Mouse (Mus musculus): ENCODE results near the gene Gm7714. TPM values are rescaled to one million over a fixed set of nuclear protein-coding genes. Genes with fewer than 3 reads are reported as not detected.
"Not testable (repeated sequence)": the region's sequence is repeated elsewhere in the genome, so short reads cannot be mapped to it uniquely, and the experiment has no call there.

Gene Gm7714
- total RNA-seq (2021): not detected

DNA sequence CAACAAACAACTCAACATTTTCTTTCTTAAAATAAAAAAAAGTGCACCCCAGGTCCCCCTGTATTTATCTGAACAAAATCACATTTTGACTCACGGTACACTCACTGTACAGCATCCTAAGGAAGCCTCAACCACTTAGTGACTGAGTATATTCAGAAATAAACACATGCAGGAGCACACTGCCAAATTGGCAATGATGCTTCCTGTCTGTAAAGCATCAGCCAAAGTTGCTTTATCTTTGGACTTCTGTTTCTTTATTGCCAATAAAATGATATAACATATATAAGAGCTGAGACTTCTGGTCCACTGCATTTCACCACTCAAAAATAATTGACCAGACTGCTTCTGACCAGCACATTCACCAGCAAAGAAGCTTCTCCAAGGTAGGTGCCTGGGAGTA, at the start of gene Gm7714:
TSS of gene Gm7714 (plus strand) at position 301 of the 400 bp plus-strand sequence.
- intact Hi-C loops (cut with DNase I): no loop called here

DNA sequence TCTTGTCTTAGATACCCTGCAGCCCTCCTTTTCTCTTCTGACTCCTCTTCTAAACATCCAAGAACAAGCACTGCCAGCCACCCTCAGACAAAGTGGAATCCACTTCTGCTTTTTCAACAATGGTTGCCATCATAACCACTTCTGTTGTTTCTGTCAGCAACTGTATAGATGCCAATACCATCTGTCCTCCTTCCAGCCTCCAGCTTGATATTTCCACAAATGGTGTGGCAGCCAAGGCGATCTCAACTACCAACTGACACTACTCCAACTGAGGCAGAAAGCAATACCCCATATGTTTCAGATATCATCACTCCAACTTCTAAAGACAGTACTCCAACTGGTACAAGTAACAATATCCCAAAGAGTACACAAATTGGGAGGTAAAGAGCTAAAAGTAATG, 12.2 kb upstream of the Gm7714 start:
- intact Hi-C loops (cut with DNase I): no loop called here
- DNase-seq (ENCODE audit: low spot score): no peak

More for the DNA sequence above, at the start of gene Gm7714:
- DNase-seq (ENCODE audit: low spot score): no peak

DNA sequence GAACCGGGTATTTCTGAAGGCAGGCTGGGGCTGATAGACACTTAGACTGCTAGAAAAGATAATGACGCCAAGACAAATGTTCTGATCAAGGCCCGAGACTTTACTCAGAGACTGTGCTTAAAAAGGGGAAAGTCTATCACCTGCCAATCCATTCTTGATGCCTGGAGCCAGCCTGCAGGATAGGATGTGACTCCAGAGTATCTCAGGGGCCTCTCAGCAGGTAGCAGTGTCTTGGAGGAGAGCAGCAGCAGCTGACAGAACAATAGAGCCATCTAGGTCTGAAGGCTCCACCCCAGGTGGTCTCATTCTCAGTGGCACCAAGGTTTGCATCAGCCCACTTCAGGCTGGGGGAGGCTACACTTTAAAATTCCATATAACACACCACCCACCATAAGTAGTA, 42.6 kb downstream of the Gm7714 start:
- DNase-seq (ENCODE audit: low spot score); intact Hi-C loops (cut with DNase I): not testable (repeated sequence)

DNA sequence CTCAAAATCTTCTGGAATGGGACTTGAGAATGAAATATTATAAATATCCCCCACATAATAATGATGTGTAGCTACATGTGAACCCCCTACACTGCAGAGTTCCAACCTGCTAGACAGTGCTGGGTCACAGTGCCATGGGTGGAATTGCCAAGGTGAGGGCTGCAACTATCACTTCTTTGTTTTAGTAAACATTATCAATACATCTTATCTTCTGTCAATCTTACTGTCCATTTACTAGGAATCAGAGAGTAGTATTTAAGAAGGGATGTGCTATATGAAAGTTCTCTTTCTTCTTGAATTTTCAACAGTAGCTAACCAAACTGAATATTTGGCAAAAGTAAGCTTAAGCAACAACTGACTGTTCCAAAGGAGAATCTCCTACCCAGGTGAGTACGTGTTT, 48.3 kb downstream of the Gm7714 start, which contains the start of gene Prol1:
TSS of gene Prol1 (plus strand) at position 301 of the 400 bp plus-strand sequence.
- intact Hi-C loops (cut with DNase I): no loop called here
- DNase-seq (ENCODE audit: low spot score): no peak

Other genes starting within 250 kb of the Gm7714 start
- not detected for gene Smr2, start 182.4 kb upstream of the Gm7714 start, total RNA-seq (2021)
- not detected for gene Gm11116, start 157.4 kb upstream of the Gm7714 start, total RNA-seq (2021)
- not detected for gene Gm11115, start 114.8 kb upstream of the Gm7714 start, total RNA-seq (2021)
- not detected for gene Prol1, start 48.4 kb downstream of the Gm7714 start, total RNA-seq (2021)
- gene Amtn, start 107.2 kb downstream of the Gm7714 start, total RNA-seq (2021): not detected
- not detected for gene Ambn, start 187.1 kb downstream of the Gm7714 start, total RNA-seq (2021)
- not detected for gene Enam, start 219.1 kb downstream of the Gm7714 start, total RNA-seq (2021)